Mouse (Mus musculus) right cerebral cortex, adult 18-20 months (tissue): ENCODE data around the gene Kif21a.

ENCODE experiments used
- DNase-seq: peaks from one replicate; pipeline ENCODE4 v3.0.0; 2022; ENCODE audit warnings: mixed read lengths

The Kif21a gene

GRCm38 (mm10) chr15:91049496-91050441, at the start of gene Kif21a:
Gene Kif21a, minus strand, starts transcription at chr15:91049948.
- DNase-seq = peak; percentile 87

GRCm38 (mm10) chr15:91096606-91097005, 46.9 kb upstream of the Kif21a start:
- no peak for DNase-seq

GRCm38 (mm10) chr15:91089427-91089826, 39.7 kb upstream of the Kif21a start:
- DNase-seq = no peak

GRCm38 (mm10) chr15:91088071-91088470, 38.3 kb upstream of the Kif21a start:
- no peak for DNase-seq

GRCm38 (mm10) chr15:91077457-91078410, 28.0 kb upstream of the Kif21a start:
- no peak for DNase-seq

GRCm38 (mm10) chr15:91072440-91072839, 22.7 kb upstream of the Kif21a start:
- no peak for DNase-seq

GRCm38 (mm10) chr15:91064310-91064826, 14.6 kb upstream of the Kif21a start:
- no peak for DNase-seq

GRCm38 (mm10) chr15:91063845-91064244, 14.1 kb upstream of the Kif21a start:
- DNase-seq = no peak

- no peak for DNase-seq
Observed at GRCm38 (mm10) chr15:91056866-91057342, 7.2 kb upstream of the Kif21a start.

GRCm38 (mm10) chr15:91056176-91056865, 6.6 kb upstream of the Kif21a start:
- no peak for DNase-seq

GRCm38 (mm10) chr15:91048951-91049495, 725 bp downstream of the Kif21a start:
- DNase-seq = peak; percentile 40

- no peak for DNase-seq
Observed at GRCm38 (mm10) chr15:91047627-91048026, 2.1 kb downstream of the Kif21a start.

GRCm38 (mm10) chr15:91046506-91046905, 3.2 kb downstream of the Kif21a start:
- DNase-seq = no peak

- no peak for DNase-seq
Observed at GRCm38 (mm10) chr15:91043263-91043662, 6.5 kb downstream of the Kif21a start.

- DNase-seq = no peak
Observed at GRCm38 (mm10) chr15:91038860-91039259, 10.9 kb downstream of the Kif21a start.

- no peak for DNase-seq
Observed at GRCm38 (mm10) chr15:91034090-91034489, 15.7 kb downstream of the Kif21a start.

GRCm38 (mm10) chr15:91033529-91033928, 16.2 kb downstream of the Kif21a start:
- no peak for DNase-seq

- no peak for DNase-seq
Observed at GRCm38 (mm10) chr15:91028962-91029361, 20.8 kb downstream of the Kif21a start.

- no peak for DNase-seq
Observed at GRCm38 (mm10) chr15:91028494-91028893, 21.3 kb downstream of the Kif21a start.

GRCm38 (mm10) chr15:91022276-91022675, 27.5 kb downstream of the Kif21a start:
- DNase-seq = no peak

- no peak for DNase-seq
Observed at GRCm38 (mm10) chr15:91018861-91019187, 30.9 kb downstream of the Kif21a start.
